Mouse (Mus musculus) limb, embryonic 14.5 days (tissue): ENCODE results near the gene Ccr1l1. TPM values are rescaled to one million over a fixed set of nuclear protein-coding genes. Genes with fewer than 3 reads are reported as not detected.

Experiments
- ATAC-seq: fragments of 200-750 bp; cut with Nextera tagmentation; 2 replicates; pipeline ENCODE4 v1.8.0; 2017; ENCODE audit warnings: low read depth, moderate number of reproducible peaks, moderate TSS enrichment; ENCODE audit not compliant: low FRiP score
- DNase-seq: peaks from one replicate; pipeline ENCODE4 v3.0.0-alpha.2; 2015; ENCODE audit warnings: low spot score
- H3K27ac ChIP-seq: fragments of 300-500 bp; sonication (generic); replicated peaks from 2 replicates; pipeline ENCODE4 v1.5.1; 2014; ENCODE audit warnings: low read depth, mild to moderate bottlenecking, low read length, moderate library complexity, mixed read lengths
- H3K27me3 ChIP-seq: fragments of 300-500 bp; sonication (generic); 2 replicates; pipeline ENCODE4 v1.6.1; 2014; ENCODE audit warnings: low read length, mixed read lengths; ENCODE audit not compliant: control insufficient read depth, insufficient read depth
- H3K36me3 ChIP-seq: fragments of 300-500 bp; sonication (generic); 2 replicates; pipeline ENCODE4 v1.6.1; 2014; ENCODE audit warnings: mild to moderate bottlenecking, low read length, moderate library complexity, mixed read lengths; ENCODE audit not compliant: control insufficient read depth, insufficient read depth
- H3K4me1 ChIP-seq: fragments of 300-500 bp; sonication (generic); 2 replicates; pipeline ENCODE4 v1.6.1; 2014; ENCODE audit warnings: antibody characterized with exemption, low read length, mixed read lengths; ENCODE audit not compliant: control insufficient read depth, insufficient read depth
- H3K4me2 ChIP-seq: fragments of 300-500 bp; sonication (generic); replicated peaks from 2 replicates; pipeline ENCODE4 v1.6.1; 2014; ENCODE audit warnings: low read depth, mild to moderate bottlenecking, low read length, moderate library complexity; ENCODE audit not compliant: severe bottlenecking
- H3K4me3 ChIP-seq: fragments of 300-500 bp; sonication (generic); replicated peaks from 2 replicates; pipeline ENCODE4 v1.5.1; 2014; ENCODE audit warnings: low read length
- H3K9ac ChIP-seq: fragments of 300-500 bp; sonication (generic); 2 replicates; pipeline ENCODE4 v1.6.1; 2014; ENCODE audit warnings: mild to moderate bottlenecking, low read depth, low read length, moderate library complexity; ENCODE audit not compliant: severe bottlenecking
- H3K9me3 ChIP-seq: fragments of 300-500 bp; sonication (generic); 2 replicates; pipeline ENCODE4 v1.6.1; 2016; ENCODE audit warnings: low read length; ENCODE audit not compliant: control insufficient read depth
- POLR2A ChIP-seq: fragments of 200-500 bp; IDR thresholded peaks from 2 replicates; pipeline ENCODE4 v1.8.0; 2012; ENCODE audit warnings: inconsistent platforms, mild to moderate bottlenecking, moderate library complexity, borderline replicate concordance; ENCODE audit not compliant: insufficient read depth, insufficient read length; ENCODE audit errors: extremely low read depth
- WGBS: fragments of 180-500 bp; shearing (Covaris S2); extraction: QIAGEN DNeasy Blood & Tissue Kit; methylation state at CpG from one replicate; pipeline ENCODE4 v1.1.7; 2014; 5-methylcytosine and 5-hydroxymethylcytosine counted together
- polyA plus RNA-seq, 2 experiments: library from polyadenylated mRNA; depleted of rRNA in 1 of 2; stranded (reverse) in 1 of 2; unstranded in 1 of 2; fragments of >200 nt; fragmentation: Nextera tagmentation in 1 of 2; extraction: Ambion mirVana in 1 of 2; gene quantifications; 2 replicates each; pipeline versions ENCODE4 v1.2.1 to v1.2.3; 2012 to 2014

Gene Ccr1l1
- polyA plus RNA-seq, 2 experiments, result 0.10 TPM; not detected in 1

DNA sequence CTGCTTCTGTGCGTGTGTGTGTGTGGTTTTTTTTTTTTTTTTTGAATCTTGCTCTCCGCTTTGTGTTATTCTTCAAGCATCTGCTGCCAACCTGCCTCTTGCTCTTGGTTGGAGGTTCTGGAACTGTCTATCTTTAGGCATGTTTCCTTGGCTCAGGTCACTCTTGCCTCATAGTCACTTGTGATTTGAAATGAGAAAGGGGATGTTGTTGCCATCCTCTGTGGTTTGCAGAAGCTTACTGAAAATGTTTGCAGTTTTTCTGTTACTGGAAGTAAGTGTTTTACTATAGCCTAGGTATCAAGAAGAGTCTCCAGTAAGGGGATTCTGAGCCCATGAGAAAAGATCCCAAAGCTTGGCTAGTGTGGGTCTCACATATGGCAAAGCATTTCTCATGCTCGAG, 36.2 kb downstream of the Ccr1l1 start:
- ATAC-seq (no peak), DNase-seq (no peak)
- no peaks in the 10 kb centered on the region for H3K9me3 ChIP-seq
- 88% methylated on average over 3 of the region's 3 CpGs for WGBS
- no peak overlapping the region for H3K4me2 ChIP-seq
- H3K4me3 ChIP-seq, result no peak overlapping the region
- no peak overlapping the region for H3K9ac ChIP-seq
- H3K4me1 ChIP-seq, result peaks cover 2% of the 10 kb centered on the region; the same call in 1 of the 2 replicates
- H3K36me3 ChIP-seq, result no peaks in the 10 kb centered on the region
- H3K27ac ChIP-seq, result no peak overlapping the region
- no peaks in the 10 kb centered on the region for H3K27me3 ChIP-seq
- no peak for TF ChIP-seq POLR2A

DNA sequence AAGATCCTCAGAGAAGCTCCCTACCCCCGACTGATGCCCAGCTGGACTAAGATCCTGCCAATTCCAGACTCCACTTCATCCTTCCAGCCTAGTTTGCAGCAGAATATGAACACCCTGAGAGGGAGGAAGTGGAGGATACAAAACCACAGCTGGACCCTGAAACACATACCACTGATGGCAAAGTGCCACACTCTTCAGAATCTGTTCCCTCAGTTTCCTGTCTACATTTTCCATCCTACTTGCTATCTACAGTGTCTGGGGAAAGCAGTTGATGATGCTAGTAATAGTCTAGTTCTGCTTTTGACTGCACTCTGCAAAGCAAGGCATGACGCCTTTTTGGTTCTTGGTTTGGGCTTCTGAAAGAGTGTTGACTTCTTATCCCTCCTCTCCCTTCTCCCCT, 36.9 kb downstream of the Ccr1l1 start:
- H3K4me1 ChIP-seq, result peaks cover 2% of the 10 kb centered on the region; the same call in 1 of the 2 replicates
- H3K9me3 ChIP-seq, result no peaks in the 10 kb centered on the region
- H3K9ac ChIP-seq, result no peak overlapping the region
- no peak for ATAC-seq
- H3K27me3 ChIP-seq, result no peaks in the 10 kb centered on the region
- no peak overlapping the region for H3K4me2 ChIP-seq
- H3K4me3 ChIP-seq, result no peak overlapping the region
- DNase-seq, result no peak
- 83% methylated on average over 2 of the region's 2 CpGs for WGBS
- no peaks in the 10 kb centered on the region for H3K36me3 ChIP-seq
- no peak for TF ChIP-seq POLR2A
- H3K27ac ChIP-seq, result peak overlapping the region; percentile 53; the same call in 1 of the 2 replicates

DNA sequence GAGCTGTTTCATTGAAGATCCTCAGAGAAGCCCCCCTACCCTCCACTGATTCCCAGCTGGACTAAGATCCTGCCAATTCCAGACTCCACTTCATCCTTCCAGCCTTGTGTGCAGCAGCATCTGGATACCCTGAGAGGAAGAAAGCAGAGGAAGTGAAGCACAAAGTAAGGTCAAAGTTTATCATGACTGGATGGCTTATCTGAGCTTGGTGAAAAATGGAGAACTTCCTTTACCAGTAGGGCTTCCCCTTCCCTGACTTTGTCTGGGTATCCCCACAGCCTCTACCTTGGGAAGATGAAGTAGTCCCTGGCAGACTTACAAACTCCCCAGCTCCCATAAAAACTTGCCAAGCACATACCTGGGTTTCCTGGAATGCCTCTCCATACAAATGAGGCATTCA, 37.6 kb downstream of the Ccr1l1 start:
- Histone ChIP-seq H3K36me3 (no peaks in the 10 kb centered on the region), H3K4me1 (peaks cover 2% of the 10 kb centered on the region; the same call in 1 of the 2 replicates), H3K9me3 (no peaks in the 10 kb centered on the region), H3K27ac (no peak overlapping the region), H3K27me3 (no peaks in the 10 kb centered on the region), H3K4me2 (no peak overlapping the region), H3K9ac (no peak overlapping the region), H3K4me3 (no peak overlapping the region)
- no peak for TF ChIP-seq POLR2A
- ATAC-seq (no peak), DNase-seq (no peak)

DNA sequence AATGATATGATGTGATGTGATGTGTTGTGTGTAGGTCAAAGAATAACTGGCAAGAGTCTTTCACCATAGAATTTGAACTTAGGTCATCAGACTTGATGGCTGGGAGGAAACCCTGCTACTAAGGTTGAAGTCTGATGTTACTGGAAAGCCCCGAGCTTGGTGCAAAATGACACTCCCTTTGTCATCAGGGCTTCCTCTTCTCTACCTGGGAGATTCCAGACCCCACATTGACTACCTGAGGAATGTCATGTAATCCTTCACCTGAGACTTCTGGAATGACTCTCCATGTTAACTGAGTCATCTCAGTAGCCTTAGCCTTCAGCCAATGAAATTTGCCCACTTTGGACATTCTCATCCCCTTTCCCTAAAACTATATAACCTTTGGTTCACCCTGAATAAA, 38.0 kb downstream of the Ccr1l1 start:
- WGBS, result 75% methylated on average over 1 of the region's 1 CpGs
- no peak overlapping the region for H3K4me2 ChIP-seq
- H3K27me3 ChIP-seq, result no peaks in the 10 kb centered on the region
- TF ChIP-seq POLR2A, result no peak
- no peak overlapping the region for H3K9ac ChIP-seq
- H3K4me3 ChIP-seq, result no peak overlapping the region
- DNase-seq (no peak), ATAC-seq (no peak)
- H3K36me3 ChIP-seq, result no peaks in the 10 kb centered on the region
- H3K27ac ChIP-seq, result no peak overlapping the region
- peaks cover 2% of the 10 kb centered on the region; the same call in 1 of the 2 replicates for H3K4me1 ChIP-seq
- H3K9me3 ChIP-seq, result no peaks in the 10 kb centered on the region

DNA sequence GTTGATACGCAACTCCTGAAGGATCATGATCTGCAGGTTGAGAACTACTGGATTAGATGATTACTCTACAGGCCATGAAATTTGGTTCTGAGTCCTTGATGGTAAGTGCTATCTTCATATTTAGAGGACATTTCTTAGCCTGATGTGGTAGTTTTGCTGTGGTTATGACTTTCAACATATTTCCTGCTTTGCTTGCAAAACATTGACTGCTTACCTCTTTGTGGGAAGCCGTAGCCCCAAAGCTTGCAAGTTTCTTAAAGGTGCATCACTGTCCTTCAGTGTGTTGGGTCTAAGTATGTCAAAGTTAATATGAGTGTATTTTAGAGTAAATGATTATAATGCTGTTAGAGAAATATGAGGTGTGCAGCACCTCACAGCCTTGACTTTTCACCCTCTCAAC, 40.2 kb downstream of the Ccr1l1 start:
- Histone ChIP-seq H3K4me3 (no peak overlapping the region), H3K9me3 (no peaks in the 10 kb centered on the region), H3K36me3 (no peaks in the 10 kb centered on the region), H3K4me2 (no peak overlapping the region), H3K27ac (no peak overlapping the region), H3K9ac (no peak overlapping the region), H3K27me3 (no peaks in the 10 kb centered on the region), H3K4me1 (peaks cover 2% of the 10 kb centered on the region; the same call in 1 of the 2 replicates)
- no peak for TF ChIP-seq POLR2A
- DNase-seq, result no peak
- ATAC-seq, result no peak
- WGBS, result 84% methylated on average over 2 of the region's 2 CpGs

DNA sequence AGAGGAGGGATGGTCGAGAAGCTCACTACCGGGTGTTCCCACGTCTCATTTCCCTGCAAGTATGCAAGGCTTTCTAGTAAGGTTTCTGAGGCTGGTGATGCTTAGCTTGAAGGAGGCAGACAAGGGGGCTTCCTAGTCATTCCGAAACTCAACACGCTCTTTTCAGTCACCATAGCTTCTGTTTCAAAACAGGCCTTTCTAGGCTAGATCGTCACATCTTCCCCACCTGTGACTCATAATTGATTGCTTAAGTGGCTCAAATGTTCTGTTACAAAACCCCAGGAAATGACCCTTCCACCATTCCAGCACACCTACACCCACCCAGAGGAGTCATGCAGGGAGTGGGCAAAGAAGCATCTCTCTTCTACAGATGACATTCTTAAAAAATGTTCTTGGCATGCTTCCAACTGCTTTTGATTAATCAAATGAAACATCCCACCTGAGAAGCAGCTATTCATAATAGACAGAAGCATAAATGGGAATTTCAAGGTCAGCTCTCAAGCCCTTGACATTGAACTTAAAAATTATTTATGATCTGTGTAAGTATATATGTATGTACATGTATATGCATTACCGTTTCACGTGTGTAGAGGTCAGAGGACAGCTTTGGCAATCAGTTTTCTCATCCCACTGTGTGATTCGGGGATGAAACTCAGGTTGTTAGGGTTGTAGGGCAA, 41.5 kb downstream of the Ccr1l1 start:
- ATAC-seq, result no peak
- Histone ChIP-seq H3K9ac (no peak overlapping the region), H3K4me1 (peaks cover 2% of the 10 kb centered on the region; the same call in 1 of the 2 replicates), H3K27me3 (no peaks in the 10 kb centered on the region), H3K9me3 (no peaks in the 10 kb centered on the region), H3K36me3 (no peaks in the 10 kb centered on the region), H3K4me2 (no peak overlapping the region), H3K4me3 (no peak overlapping the region), H3K27ac (no peak overlapping the region)
- WGBS, result 83% methylated on average over 9 of the region's 9 CpGs
- DNase-seq, result no peak
- no peak for TF ChIP-seq POLR2A
